Mouse (Mus musculus) monocyte, adult 5-6 weeks (primary cell): ENCODE results near the gene Klhdc7a. TPM values are rescaled to one million over a fixed set of nuclear protein-coding genes. Genes with fewer than 3 reads are reported as not detected.
"Not testable (repeated sequence)": the region's sequence is repeated elsewhere in the genome, so short reads cannot be mapped to it uniquely, and the experiment has no call there.

Source experiments
- ATAC-seq: fragments of 153-309, 156-312 bp; replicated peaks from 2 replicates; pipeline ENCODE4 v1.8.0; 2017; ENCODE audit warnings: mild to moderate bottlenecking; ENCODE audit not compliant: low TSS enrichment, insufficient number of reproducible peaks, severe bottlenecking, poor library complexity, low FRiP score
- total RNA-seq: library from RNA; stranded (forward); fragments of 200-1000, 200-491, 200-594 nt; gene quantifications from 3 replicates; pipeline ENCODE4 v1.2.3, GENCODE M21; 2017

Klhdc7a gene
- total RNA-seq, 1 experiment from 2014 or later = not detected

GRCm38 (mm10) chr4:139961816-139962215 lies 6.0 kb downstream of the Klhdc7a start:
- no peak for ATAC-seq

- ATAC-seq = not testable (repeated sequence)
Observed at GRCm38 (mm10) chr4:139961329-139961728, 6.5 kb downstream of the Klhdc7a start.

- ATAC-seq = no peak
Observed at GRCm38 (mm10) chr4:139960724-139961315, 7.0 kb downstream of the Klhdc7a start.

- ATAC-seq = no peak
Observed at GRCm38 (mm10) chr4:139960086-139960713, 7.6 kb downstream of the Klhdc7a start.

- ATAC-seq = no peak
Observed at GRCm38 (mm10) chr4:139959188-139959587, 8.6 kb downstream of the Klhdc7a start.

- no peak for ATAC-seq
Observed at GRCm38 (mm10) chr4:139950876-139951485, 16.8 kb downstream of the Klhdc7a start.

GRCm38 (mm10) chr4:139950431-139950848 lies 17.4 kb downstream of the Klhdc7a start:
- no peak for ATAC-seq

GRCm38 (mm10) chr4:139948591-139948990 lies 19.2 kb downstream of the Klhdc7a start:
- ATAC-seq = no peak

- ATAC-seq = no peak
Observed at GRCm38 (mm10) chr4:139947341-139947740, 20.5 kb downstream of the Klhdc7a start.

GRCm38 (mm10) chr4:139941831-139942230 lies 26.0 kb downstream of the Klhdc7a start:
- no peak for ATAC-seq

- ATAC-seq = no peak
Observed at GRCm38 (mm10) chr4:139935557-139935956, 32.3 kb downstream of the Klhdc7a start.

GRCm38 (mm10) chr4:139932970-139933801 lies 34.6 kb downstream of the Klhdc7a start:
- no peak for ATAC-seq

- ATAC-seq = no peak
Observed at GRCm38 (mm10) chr4:139931790-139932510, 35.9 kb downstream of the Klhdc7a start.

- ATAC-seq = no peak
Observed at GRCm38 (mm10) chr4:139930885-139931284, 36.9 kb downstream of the Klhdc7a start.

GRCm38 (mm10) chr4:139926161-139926561 lies 41.7 kb downstream of the Klhdc7a start:
- no peak for ATAC-seq

GRCm38 (mm10) chr4:139925275-139926160 lies 42.3 kb downstream of the Klhdc7a start:
- no peak for ATAC-seq

GRCm38 (mm10) chr4:139916731-139917130 lies 51.1 kb downstream of the Klhdc7a start:
- ATAC-seq = no peak
